Mouse (Mus musculus) bone marrow macrophage, adult 2 months (primary cell): Measurements from ENCODE around the gene Mttp.

Source experiments
- CTCF ChIP-seq: IDR thresholded peaks from 2 replicates; pipeline ENCODE4 v1.5.1; 2012; ENCODE audit warnings: low read depth, mild to moderate bottlenecking, low read length, moderate library complexity
- POLR2A ChIP-seq: IDR thresholded peaks from 2 replicates; pipeline ENCODE4 v1.6.1; 2012; ENCODE audit warnings: mild to moderate bottlenecking, low read depth, low read length, borderline replicate concordance

DNA sequence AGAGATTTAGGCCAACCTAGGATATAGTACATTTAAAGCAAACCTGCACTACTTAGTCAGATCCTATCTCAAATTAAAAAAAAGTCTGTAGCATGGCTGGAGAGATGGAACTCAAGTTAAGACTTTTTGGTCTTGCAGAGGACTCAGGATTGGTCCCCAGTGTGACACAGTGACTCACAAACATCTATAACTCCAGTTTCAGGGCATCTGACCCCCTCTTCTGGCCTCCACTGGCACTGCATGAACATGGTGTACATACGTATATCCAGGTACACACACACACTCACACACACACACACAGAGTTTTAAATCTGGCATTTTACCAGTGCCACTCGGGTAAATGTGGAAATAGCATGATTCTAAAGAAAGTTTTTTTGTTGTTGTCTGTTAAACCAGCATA, 4.0 kb upstream of the Mttp start:
- TF ChIP-seq CTCF = no peak
- TF ChIP-seq POLR2A = no peak
